Mouse (Mus musculus): ENCODE data around the gene Mroh3.

Gene Mroh3

DNA sequence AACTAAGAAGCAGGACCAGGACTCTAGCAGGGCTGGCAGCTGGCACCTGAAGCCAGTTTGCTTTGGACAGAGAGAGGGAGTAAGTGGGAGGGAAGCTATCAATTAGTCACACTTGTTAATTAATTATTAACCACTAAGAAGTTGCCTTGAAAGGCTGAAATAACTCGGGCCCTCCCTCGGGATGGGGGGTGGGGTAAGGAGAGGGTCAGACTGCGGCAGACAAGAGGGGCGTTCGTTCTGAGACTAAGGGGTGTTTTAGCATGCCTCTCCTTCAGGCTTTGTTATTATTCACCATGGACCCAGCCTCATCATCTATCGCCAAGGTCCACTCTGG is 16.4 kb upstream of the Mroh3 start:
- no peak for DNase-seq (ENCODE audit: extremely low spot score, low read depth, low spot score)

DNA sequence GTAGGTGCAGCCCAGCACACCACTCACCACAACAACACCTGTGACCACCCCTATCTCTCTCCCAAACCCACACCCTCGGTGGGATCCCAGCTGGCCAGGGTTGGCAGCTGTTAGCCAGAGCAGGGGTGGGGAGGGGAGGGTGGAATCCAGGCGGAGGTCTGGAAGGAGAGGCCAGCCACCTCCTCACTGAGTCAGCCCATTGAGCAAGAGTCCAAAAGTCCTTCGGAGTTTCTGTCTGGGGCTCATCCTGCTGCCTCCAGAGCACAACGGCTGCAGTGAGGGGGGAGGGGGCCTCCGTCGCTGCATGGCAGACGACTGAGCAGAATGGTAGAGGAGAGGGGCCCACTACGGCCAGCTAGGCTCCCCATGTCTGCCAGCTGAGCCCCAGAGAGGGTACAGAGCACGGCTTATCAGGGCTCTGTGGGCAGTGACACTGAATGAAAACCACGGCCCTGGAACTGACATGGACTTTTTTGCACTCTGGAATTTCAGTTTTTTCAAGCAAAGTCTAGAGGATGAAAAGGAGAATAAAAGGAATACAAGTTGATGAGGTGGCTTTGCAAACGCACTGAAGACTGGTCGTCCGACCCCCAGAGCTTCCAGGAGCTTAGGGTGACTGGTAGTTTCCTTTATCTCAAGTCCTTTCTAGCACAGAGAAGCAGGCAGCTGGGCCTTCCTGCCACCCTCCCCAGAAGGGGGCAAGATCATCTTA is 15.9 kb upstream of the Mroh3 start:
- DNase-seq (ENCODE audit: extremely low spot score, low read depth, low spot score), result no peak

DNA sequence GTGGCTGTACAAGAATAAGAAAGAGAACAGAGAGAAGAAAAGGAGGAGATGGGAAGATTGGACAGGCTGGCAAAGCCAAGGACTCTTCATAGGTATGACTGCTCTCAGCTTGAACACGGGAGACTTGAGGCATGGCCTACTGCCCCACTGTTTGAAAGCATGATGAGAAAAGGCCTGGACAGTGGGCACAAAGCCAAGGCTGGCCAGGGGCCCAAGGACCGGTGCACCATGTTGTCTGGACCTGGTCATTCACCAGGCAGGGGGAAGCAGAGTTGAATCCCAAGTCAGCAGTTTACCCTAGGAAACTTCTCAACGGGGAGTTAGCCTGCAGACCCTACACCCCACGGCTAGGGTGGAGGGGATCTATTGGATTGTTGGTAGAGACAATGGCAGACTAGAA is 15.2 kb upstream of the Mroh3 start:
- DNase-seq (ENCODE audit: extremely low spot score, low read depth, low spot score), result no peak

DNA sequence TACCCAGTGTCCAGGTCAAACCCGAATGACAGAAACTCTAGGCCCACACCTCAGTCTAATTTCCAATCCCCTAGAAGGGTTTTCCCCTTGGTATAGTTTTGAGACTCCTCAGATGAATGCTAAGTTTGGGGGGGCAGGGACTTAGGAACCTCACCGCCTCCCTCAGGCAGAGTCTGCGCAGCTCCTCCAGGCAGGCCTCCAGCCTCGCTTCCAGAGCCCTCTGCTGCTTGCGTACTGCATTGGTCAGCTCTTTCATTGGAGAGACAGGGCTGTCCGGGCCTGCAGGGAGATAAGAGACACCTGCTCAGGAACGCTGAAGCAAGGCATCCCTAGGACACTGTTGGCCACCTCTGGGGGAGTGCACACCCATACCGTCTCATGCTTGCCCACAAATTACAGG is 14.0 kb upstream of the Mroh3 start:
- no peak for DNase-seq (ENCODE audit: extremely low spot score, low read depth, low spot score)

DNA sequence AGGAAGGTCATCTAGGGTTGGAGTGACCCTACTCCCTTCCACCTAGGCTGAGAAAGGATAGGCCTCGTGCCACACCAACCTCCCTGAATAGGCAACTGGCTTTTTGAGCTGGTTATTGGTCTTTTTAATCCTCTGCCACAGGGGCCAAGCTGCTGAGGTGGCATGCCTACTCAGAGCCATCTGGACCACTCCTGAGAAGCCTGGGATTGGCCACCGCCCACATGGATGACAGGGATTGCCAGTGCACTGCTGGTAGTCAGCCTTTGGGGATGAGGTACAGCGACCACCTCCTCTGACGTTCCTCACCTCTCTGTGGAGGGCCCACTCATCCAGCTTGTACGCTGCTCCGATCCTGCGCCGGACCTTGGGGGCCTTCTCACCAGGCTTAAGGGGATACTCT is 13.2 kb upstream of the Mroh3 start:
- no peak for DNase-seq (ENCODE audit: extremely low spot score, low read depth, low spot score)

DNA sequence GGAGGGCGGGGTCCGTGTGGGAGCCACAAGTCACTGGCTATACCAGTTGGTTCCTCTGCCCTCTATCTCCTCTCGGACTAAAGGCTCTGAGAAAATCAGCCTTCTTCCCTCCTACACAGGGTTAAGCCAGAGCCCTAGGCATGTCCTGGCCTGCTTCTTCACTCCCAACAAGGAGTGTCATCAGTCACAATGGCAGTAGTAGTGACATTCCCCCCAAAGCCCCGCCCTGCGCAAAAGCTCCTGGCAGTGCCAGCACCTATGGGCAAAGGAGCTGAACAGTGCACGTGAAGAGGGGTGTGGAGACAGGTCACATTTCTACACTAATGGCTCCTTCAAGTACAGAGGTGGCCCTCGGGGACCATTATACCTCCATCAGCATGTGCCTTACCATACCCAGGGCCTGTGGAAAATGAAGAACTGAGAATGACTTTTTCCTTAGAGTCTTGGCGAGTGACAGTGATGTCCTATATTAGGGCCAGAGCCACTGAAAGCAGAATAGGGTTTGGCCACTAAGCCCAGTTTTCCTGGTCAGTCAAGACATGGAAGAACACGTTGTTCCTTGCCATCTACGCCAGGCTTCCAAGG is 11.2 kb upstream of the Mroh3 start:
- DNase-seq (ENCODE audit: extremely low spot score, low read depth, low spot score), result no peak

DNA sequence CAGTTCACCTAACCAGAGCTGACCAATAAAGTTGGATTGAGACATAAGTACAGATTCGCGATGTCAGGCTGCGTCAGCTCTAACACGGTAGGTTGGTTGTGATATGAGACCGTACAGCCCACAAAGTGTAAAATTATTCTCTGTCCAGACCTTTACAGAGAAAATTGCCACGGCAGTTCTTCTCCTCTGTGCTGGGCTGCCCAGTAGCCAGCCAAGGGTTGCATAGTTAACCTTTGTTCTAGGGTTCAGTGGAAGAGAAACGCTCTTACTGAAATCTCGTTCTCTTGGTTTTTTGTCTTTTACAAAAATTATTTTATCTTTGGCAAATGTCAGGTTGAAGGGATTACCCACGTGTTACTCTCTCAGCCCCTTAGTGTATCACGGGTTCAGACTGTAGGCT is 9.8 kb upstream of the Mroh3 start:
- DNase-seq (ENCODE audit: extremely low spot score, low read depth, low spot score), result no peak

DNA sequence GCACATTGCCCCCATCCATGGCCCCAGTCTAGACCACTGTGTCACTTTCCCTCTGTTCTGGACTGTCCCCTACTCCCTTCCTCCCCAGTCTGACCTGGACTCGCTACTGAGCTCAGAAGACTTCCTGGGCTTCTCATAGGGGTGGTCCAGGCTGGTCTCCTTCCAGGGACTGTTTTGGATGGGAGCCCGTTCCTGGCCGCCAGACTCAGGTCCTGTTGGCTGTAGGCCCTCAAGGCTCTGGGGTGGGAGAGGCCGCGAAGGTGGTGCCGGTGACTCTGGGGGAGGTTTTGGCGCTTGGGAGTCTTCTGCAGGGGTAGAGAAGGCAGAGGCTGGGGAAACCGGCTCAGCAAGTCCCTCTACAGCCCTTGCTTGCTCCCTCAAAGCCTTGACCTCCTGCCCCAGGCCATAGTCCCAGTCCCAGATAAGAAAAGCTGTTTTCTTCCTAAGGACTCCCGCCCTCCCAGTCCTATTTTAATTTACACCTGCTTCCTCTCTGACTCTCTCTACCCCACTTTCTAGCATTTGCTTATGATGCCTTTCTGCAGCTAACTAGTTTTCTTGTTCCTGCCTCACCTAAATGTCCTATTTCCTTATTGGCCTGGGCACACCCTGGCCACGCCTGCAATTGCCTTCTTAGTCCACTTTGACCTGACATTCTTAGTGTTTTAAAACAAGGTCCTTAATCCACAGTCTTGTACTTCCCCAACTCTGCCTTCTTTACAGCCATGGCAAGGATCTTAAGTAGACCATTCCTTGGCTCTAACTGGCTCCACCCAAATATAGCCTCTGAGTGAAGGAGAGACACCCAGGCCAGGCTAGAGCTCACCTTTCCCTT is 7.6 kb upstream of the Mroh3 start:
- no peak for DNase-seq (ENCODE audit: extremely low spot score, low read depth, low spot score)

DNA sequence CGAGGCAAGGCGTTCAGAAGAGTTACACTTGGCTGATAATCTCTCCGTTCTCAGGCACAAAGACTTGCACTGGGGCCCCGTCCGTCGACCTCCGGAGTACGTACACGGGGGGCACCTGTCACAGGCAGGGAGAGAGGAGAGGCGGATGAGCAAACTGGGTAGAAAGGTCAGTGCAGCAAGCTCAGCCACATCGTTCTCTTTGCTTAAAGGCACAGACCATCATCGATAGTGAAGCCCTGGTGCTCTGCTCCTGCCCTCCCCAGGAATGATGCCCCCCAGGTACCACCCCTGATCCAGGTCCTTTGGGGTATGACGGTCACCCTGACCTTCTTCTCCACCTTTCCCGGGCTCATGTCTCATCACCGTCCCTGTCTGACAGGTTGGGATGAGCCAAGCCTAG is 1.7 kb upstream of the Mroh3 start:
- DNase-seq (ENCODE audit: extremely low spot score, low read depth, low spot score), result no peak

DNA sequence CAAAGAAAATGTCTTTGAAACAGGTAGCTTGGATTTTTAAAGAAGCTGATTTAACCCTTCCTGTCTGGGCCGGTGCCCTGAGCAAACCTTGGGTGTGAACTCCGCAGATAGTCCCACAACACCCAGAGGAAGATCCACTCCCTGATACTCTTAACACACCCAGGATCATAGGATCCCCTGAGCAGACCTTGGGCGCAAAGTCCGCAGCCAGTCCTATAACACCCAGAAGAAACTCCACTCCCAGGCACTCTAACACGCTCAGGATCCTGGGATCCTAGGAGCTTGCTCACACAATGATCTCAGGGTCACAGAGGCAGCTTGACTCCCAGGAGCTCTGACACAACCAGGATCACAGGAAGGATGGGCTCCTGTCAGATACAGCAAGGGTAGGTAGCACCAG is 22.6 kb downstream of the Mroh3 start:
- no peak for DNase-seq (ENCODE audit: extremely low spot score, low read depth, low spot score)

DNA sequence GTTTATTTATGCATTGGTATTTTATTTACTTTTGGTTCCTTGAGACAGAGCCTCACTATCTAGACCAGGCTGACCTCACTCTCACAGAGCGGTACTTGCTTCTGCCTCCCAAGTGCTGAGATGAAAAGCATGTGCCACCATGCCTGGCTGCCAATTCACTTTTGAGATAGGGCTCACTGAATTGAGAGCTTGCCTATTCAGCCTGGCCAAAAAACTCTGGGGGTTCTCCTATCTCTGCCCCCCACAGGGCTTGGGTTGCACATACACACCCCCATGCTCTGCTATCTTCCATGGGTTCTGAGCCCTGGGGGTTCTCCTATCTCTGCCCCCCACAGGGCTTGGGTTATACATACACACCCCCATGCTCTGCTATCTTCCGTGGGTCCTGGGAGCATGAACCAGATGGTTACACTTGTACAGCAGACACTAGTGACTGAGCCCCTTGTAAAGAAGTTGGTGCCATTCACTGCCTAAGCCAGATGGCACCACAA is 33.1 kb downstream of the Mroh3 start:
- DNase-seq (ENCODE audit: extremely low spot score, low read depth, low spot score), result no peak

DNA sequence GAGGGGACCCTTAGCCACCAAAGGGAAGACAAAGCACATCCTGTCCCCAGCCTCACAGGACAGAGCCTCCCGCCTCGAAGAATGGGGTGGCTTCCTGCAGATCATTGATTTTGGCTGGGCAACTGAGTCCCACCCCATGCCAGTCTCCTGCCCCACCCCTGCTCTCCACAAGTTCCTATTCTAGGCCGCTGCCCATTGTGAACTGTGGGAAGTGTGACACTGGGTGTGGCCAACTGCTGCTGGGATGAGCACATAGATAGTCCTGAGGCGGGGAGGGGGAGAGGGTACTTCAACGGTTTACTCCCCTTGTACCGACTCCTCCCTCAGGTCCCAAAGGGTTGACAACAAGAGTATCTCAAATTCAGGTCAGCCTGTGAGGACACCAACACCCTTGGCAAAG is 33.9 kb downstream of the Mroh3 start:
- no peak for DNase-seq (ENCODE audit: extremely low spot score, low read depth, low spot score)

DNA sequence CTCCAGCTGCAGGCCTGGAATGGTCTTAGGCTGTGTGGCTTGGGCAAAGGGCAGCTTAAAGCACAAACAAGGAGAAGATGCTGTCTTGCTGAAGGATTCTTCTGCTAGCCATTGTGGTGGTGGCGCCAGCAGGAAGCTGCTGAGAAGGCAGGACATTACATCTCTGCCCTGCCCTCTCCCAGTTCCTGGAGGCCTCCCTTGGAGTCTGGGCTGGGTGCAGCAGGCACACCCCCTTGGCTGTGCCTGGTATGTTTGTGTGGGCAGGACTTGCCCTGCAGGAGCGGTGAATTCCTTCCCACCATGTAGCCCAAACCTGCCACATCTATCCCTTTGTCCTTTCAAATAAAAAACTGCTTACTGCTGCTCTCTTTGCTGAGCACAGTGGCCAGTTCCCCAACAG is 35.5 kb downstream of the Mroh3 start:
- DNase-seq (ENCODE audit: extremely low spot score, low read depth, low spot score), result no peak

DNA sequence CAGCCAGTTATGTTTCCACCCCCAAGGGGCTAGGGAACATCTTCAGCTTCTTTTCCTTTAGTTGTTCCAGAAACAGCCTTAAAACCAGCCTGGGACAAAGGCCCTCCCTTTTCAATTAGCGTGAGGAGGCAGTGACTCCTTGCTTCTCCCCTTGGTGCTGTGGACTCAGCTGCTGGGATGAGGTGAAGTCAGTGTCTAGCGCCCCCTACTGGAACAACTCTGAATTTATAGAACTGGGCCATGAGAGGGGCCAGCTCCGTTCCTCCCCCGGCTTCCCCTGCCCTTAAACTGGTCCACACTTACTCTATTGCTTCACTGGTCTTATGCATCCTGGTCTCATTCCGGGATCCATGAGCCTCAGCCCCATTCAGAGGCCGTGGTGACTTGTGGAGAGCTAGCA is 37.4 kb downstream of the Mroh3 start:
- peak; percentile 14 for DNase-seq (ENCODE audit: extremely low spot score, low read depth, low spot score)

DNA sequence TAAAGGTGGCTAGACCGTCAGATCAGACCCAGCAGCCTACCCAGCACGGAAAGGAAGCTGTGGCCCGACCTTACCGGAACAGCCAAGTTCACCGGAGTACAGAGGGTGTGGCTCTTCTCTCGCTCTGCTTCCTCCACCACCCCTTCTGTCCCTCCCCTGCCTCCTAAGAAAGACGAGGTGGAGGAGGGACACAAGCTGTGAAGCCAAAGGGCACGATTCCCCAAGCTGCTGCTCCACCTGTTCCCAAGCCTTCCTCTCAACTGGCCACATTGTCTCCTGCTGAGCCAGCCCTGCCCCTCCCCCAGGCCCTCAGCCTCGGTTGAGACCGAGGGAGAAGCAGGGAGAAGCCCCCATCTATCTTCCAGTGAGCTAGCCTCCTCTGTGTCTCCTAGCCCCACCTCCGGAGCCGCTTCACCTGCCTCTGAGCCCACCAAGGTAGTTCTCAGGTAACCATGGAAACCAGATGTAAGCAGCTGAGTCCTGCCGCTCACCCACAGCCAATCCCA is 38.5 kb downstream of the Mroh3 start:
- no peak for DNase-seq (ENCODE audit: extremely low spot score, low read depth, low spot score)

DNA sequence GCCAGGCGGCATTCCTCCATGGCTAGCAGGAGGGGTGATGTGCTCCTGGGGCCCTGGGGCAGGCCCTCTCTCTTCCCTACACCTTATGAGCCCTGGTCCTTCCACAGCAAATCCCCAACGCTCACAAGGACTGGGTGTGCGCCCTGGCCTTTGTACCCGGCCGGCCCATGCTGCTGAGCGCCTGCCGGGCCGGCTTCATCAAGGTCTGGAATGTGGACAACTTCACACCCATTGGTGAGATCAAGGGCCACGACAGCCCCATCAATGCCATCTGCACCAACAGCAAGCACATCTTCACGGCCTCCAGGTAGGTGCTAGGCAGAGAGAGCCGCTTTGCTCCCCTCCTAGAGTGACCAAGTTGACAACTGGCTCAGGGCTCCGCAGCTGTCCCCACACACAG is 39.9 kb downstream of the Mroh3 start:
- no peak for DNase-seq (ENCODE audit: extremely low spot score, low read depth, low spot score)

DNA sequence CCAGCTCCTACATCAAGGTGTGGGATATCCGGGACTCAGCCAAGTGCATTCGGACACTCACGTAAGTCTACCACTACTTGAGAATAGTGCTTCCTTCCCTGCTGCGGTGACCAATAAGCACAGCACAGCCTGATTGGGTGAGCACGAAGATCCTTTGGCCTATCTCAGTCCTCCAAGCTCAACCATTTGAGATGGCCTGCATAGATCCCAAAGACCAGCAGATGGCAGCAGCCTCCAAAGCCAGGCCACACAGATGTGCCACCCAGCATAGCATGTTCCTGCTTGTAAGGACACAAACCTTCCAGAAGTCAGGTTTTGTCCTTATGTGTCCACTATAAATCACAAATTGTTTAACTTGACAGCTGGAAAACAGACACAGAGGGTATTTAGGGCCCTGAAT is 42.5 kb downstream of the Mroh3 start:
- DNase-seq (ENCODE audit: extremely low spot score, low read depth, low spot score), result peak; percentile 67

DNA sequence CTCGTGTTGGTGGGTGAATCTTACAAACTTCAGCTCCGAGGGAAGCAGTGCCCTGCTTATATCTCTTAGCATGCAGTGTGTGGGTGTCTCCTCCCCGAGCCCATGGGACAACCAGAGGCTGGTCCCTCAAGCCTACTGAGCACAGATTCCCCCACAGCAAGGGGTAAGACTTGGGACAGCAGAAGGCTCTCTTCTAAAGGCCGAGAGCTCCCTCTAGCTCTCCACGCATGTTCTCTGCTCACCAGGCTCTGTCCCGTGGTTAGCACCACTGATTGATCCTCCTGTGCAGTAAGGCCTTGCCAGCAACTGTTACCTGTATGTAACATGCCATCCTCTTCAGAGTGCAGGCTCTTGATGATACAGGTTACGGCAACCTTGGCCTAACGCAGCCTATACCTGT is 45.0 kb downstream of the Mroh3 start:
- no peak for DNase-seq (ENCODE audit: extremely low spot score, low read depth, low spot score)

DNA sequence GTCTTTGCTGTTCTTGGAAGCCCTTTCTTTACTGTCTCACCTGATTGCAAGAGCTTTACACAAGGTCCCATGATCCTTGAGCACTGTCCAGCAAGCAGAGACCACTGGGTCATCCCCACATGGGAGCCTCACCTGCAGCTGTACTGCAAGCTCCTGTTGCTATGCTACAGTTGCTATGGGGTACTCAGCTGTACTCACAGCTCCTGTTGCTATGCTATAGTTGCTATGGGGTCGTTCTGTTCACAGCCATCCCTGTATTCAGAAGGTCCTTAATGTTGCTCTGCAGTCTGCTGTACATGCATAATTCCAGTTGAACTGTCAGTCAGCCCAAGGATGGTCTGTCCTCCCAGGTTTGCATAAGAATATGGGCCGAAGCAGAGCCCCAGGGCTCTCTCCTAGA is 47.2 kb downstream of the Mroh3 start:
- DNase-seq (ENCODE audit: extremely low spot score, low read depth, low spot score), result no peak

DNA sequence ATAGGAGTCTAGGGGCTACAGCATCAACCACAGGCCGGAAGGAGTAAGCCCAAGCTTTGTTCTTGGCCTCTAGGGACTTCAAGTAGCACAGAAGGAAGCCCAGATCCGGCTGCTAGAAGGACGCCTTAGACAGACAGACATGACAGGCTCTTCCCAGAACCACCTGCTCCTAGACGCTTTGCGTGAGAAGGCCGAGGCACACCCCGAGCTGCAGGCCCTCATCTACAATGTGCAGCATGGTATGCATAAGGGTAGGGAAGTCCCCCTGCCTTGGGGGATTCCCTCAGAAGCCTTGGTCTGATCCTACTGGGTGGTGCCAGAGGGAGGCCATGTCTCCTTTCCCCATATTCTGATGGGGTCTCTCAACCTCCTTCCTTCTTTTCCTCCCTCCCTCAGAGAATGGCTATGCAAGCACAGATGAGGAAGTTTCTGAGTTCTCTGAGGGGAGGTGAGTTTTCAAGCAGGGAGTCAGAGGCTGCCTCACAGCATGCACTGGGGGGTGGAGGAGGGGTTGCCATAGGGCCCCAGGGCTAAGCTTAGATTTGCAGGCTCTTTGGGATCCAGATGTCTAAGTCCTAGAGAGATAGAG is 51.2 kb downstream of the Mroh3 start:
- DNase-seq (ENCODE audit: extremely low spot score, low read depth, low spot score), result no peak

DNA sequence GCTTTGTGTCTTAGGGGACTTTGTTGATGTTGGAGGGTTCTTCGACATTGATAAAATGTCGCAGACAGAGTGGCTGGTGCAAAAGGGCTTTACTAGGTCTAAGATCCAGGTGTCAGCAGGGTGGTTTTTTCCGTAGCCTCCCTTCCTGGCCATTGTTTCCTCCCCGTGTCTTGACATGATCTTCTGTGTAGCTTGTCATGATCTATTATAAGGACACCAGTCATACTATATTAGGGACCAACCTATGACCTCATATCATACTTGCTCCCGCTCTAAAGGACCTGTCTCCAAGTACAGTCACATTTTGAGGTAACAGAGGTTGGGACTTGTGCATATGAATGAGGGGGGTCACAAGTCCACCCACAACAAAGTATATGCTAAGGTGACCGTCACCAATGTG is 51.7 kb downstream of the Mroh3 start:
- DNase-seq (ENCODE audit: extremely low spot score, low read depth, low spot score), result no peak

DNA sequence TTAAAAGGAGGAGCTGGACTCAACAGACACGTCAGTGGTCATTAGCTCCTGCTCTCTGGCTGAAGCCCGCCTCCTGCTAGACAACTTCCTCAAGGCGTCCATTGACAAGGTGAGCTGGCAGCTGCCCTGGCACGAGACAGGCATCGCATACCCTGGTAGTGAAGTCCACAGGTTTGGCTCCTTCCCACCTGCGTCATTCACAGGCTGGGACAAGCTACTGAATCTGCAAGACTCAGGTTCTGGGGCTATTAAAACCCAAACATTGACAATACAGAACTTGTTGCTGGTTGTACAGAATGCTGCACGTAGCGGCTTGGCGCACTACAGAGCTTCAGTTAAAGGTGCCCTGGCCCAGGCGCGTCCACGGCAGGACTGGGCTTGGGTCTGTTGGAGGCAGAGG is 52.3 kb downstream of the Mroh3 start:
- no peak for DNase-seq (ENCODE audit: extremely low spot score, low read depth, low spot score)

Data from hindlimb bud, embryonic 11.5 days (tissue).